Mouse (Mus musculus): ENCODE results near the gene Thra.
"Not testable (repeated sequence)": the region's sequence is repeated elsewhere in the genome, so short reads cannot be mapped to it uniquely, and the experiment has no call there.

The Thra gene

GRCm38 (mm10) chr11:98717904-98718303 is 22.5 kb upstream of the Thra start:
- peak; percentile 67 to 71 for DNase-seq (ENCODE audit: low spot score in 2 of 2)

- DNase-seq (ENCODE audit: low spot score in 2 of 2), result no peak
These were observed 19.7 kb upstream of the Thra start for GRCm38 (mm10) chr11:98720756-98721155.

GRCm38 (mm10) chr11:98721458-98722226 is 18.8 kb upstream of the Thra start:
- DNase-seq (ENCODE audit: low spot score in 2 of 2), result peak in 1 of 2 experiments; percentile 71

- DNase-seq (ENCODE audit: low spot score in 2 of 2), result no peak
These were observed 17.3 kb upstream of the Thra start for GRCm38 (mm10) chr11:98723098-98723497.

- no peak for DNase-seq (ENCODE audit: low spot score in 2 of 2)
These were observed 14.4 kb upstream of the Thra start for GRCm38 (mm10) chr11:98725926-98726506.

GRCm38 (mm10) chr11:98729119-98729588 is 11.3 kb upstream of the Thra start, which contains the start of gene Med24:
TSS of gene Med24 (minus strand) at chr11:98729435.
- DNase-seq (ENCODE audit: low spot score in 2 of 2), result peak; percentile 89 to 94

- no peak for DNase-seq (ENCODE audit: low spot score in 2 of 2)
These were observed 9.7 kb upstream of the Thra start for GRCm38 (mm10) chr11:98730727-98731126.

- peak in 1 of 2 experiments; percentile 81 for DNase-seq (ENCODE audit: low spot score in 2 of 2)
These were observed 9.3 kb upstream of the Thra start for GRCm38 (mm10) chr11:98731134-98731533.

- DNase-seq (ENCODE audit: low spot score in 2 of 2), result no peak
These were observed 6.4 kb upstream of the Thra start for GRCm38 (mm10) chr11:98734020-98734419.

- DNase-seq (ENCODE audit: low spot score in 2 of 2), result no peak
These were observed 5.3 kb upstream of the Thra start for GRCm38 (mm10) chr11:98735111-98735510.

- no peak for DNase-seq (ENCODE audit: low spot score in 2 of 2)
These were observed 4.3 kb upstream of the Thra start for GRCm38 (mm10) chr11:98736176-98736575.

GRCm38 (mm10) chr11:98737220-98737619 is 3.2 kb upstream of the Thra start:
- DNase-seq (ENCODE audit: low spot score in 2 of 2), result not testable (repeated sequence)

GRCm38 (mm10) chr11:98738428-98738911 is 2.0 kb upstream of the Thra start:
- peak in 1 of 2 experiments; percentile 70 for DNase-seq (ENCODE audit: low spot score in 2 of 2)

- no peak for DNase-seq (ENCODE audit: low spot score in 2 of 2)
These were observed 1.5 kb upstream of the Thra start for GRCm38 (mm10) chr11:98738925-98739324.

GRCm38 (mm10) chr11:98740026-98740392 is 429 bp upstream of the Thra start:
- no peak for DNase-seq (ENCODE audit: low spot score in 2 of 2)

GRCm38 (mm10) chr11:98741051-98741620 is 698 bp downstream of the Thra start:
- DNase-seq (ENCODE audit: low spot score in 2 of 2), result no peak

- DNase-seq (ENCODE audit: low spot score in 2 of 2), result no peak
These were observed 1.4 kb downstream of the Thra start for GRCm38 (mm10) chr11:98741622-98742396.

GRCm38 (mm10) chr11:98742397-98743291 is 2.2 kb downstream of the Thra start:
- no peak for DNase-seq (ENCODE audit: low spot score in 2 of 2)

- DNase-seq (ENCODE audit: low spot score in 2 of 2), result no peak
These were observed 3.4 kb downstream of the Thra start for GRCm38 (mm10) chr11:98743655-98744345.

- no peak for DNase-seq (ENCODE audit: low spot score in 2 of 2)
These were observed 4.1 kb downstream of the Thra start for GRCm38 (mm10) chr11:98744456-98745019.
